Mouse (Mus musculus): ENCODE data around the gene Slc17a9. TPM values are rescaled to one million over a fixed set of nuclear protein-coding genes. Genes with fewer than 3 reads are reported as not detected.

Slc17a9 gene
- total and polyA plus RNA-seq, 3 experiments = 0.26 to 1.2 TPM; not detected in 1

DNA sequence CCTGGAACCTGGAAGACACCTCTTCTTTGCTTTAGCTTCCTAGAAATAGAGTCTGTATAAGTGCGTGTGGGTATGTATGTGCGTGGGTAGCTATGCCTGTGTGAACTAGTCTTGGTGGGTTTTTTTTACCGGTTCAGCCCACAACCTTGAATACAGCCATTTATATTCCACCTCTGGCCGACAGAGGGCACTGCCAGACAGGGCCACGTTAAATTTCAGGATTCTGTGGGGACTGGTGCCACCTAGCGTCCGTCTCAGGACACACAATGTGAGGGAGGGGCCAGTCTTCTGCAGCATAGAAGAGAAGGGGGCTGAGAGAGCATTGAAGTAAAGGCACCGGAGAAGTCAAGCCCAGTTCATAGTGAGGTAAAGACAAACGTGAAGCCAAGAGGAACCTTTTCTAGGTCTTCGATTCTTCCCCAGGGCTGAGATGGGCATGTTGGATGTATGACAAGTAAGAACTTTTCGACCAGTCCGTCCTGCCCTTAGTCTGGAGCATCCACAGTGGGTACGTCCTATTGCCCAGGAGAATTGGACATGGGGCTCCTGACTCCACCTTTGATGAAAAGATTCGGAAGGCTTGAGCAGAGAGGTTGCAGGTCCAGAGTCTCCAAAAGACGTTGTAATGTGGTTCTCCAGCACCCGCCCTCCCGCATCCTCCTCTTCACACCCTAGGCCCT lies 20.3 kb downstream of the Slc17a9 start:
- Histone ChIP-seq H3K4me3 (ENCODE audit: low read depth, low read length) (no peak overlapping the region), H3K9me3 (replicated peaks) (no peaks in the 10 kb centered on the region), H3K4me1 (ENCODE audit: insufficient read depth, low read depth, low read length) (peaks cover 2% of the 10 kb centered on the region), H3K27me3 (ENCODE audit: insufficient read depth, low read length) (peaks cover 23% of the 10 kb centered on the region), H3K36me3 (replicated peaks) (no peaks in the 10 kb centered on the region)
- DNase-seq (ENCODE audit: low spot score) (peak; percentile 68), ATAC-seq (ENCODE audit: extremely low read depth, insufficient number of reproducible peaks, low FRiP score, poor library complexity, severe bottlenecking) (peak; percentile 74)
- TF ChIP-seq TAL1 (conservative IDR thresholded peaks at IDR 0.05; ENCODE audit: low read depth, low read length) = no peak
- TF ChIP-seq CTCF (IDR thresholded peaks at IDR 0.05; ENCODE audit: low read depth, low read length) = peak; percentile 96

GRCm38 (mm10) chr2:180746569-180747192 lies 21.6 kb downstream of the Slc17a9 start:
- TF ChIP-seq GATA2 (IDR thresholded peaks at IDR 0.05; ENCODE audit: borderline replicate concordance, low read depth, low read length) (no peak), GATA1 (IDR thresholded peaks at IDR 0.05; ENCODE audit: borderline replicate concordance, low read length) (no peak)

DNA sequence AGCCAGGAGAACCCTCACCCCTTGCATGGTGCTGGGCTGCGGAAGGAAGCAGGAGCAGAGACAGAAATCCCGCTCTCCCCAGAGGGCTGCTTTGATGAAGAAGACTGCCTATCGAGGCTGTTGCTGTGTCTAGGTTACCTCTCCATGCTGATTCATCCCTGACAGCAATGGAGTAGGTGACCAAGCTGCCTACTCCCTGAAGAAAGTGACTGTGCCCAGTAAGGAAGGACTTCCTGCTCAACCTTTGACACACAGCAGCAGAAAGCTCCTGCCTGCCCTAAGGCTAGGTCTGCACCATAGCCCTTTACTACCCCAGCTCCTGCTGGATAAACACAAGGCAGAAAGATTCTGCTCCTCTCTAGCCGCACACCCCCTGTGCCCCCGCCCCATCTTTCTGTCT lies 23.8 kb downstream of the Slc17a9 start:
- H3K36me3 ChIP-seq (replicated peaks) = no peaks in the 10 kb centered on the region
- DNase-seq (ENCODE audit: low spot score) (no peak), ATAC-seq (ENCODE audit: extremely low read depth, insufficient number of reproducible peaks, low FRiP score, poor library complexity, severe bottlenecking) (no peak)
- no peak for TF ChIP-seq POLR2AphosphoS5 (IDR thresholded peaks at IDR 0.05; ENCODE audit: insufficient replicate concordance, low read depth, low read length)
- TF ChIP-seq CTCF (IDR thresholded peaks at IDR 0.05; ENCODE audit: low read depth, low read length) = no peak
- no peak for TF ChIP-seq GATA2 (IDR thresholded peaks at IDR 0.05; ENCODE audit: borderline replicate concordance, low read depth, low read length)
- TF ChIP-seq TAL1 (conservative IDR thresholded peaks at IDR 0.05; ENCODE audit: low read depth, low read length) = no peak
- no peak for TF ChIP-seq GATA1 (IDR thresholded peaks at IDR 0.05; ENCODE audit: borderline replicate concordance, low read length)
- H3K9me3 ChIP-seq (replicated peaks) = no peaks in the 10 kb centered on the region
- no peaks in the 10 kb centered on the region for H3K27me3 ChIP-seq (ENCODE audit: insufficient read depth, low read length)
- no peak overlapping the region for H3K4me3 ChIP-seq (ENCODE audit: low read depth, low read length)
- H3K4me1 ChIP-seq (ENCODE audit: insufficient read depth, low read depth, low read length) = peaks cover 2% of the 10 kb centered on the region

More at GRCm38 (mm10) chr2:180746569-180747192, 21.6 kb downstream of the Slc17a9 start:
- Histone ChIP-seq H3K36me3 (replicated peaks) (no peaks in the 10 kb centered on the region), H3K4me1 (ENCODE audit: insufficient read depth, low read depth, low read length) (peaks cover 2% of the 10 kb centered on the region), H3K4me3 (ENCODE audit: low read depth, low read length) (no peak overlapping the region), H3K9me3 (replicated peaks) (no peaks in the 10 kb centered on the region), H3K27me3 (ENCODE audit: insufficient read depth, low read length) (peaks cover 10% of the 10 kb centered on the region)
- ATAC-seq (ENCODE audit: extremely low read depth, insufficient number of reproducible peaks, low FRiP score, poor library complexity, severe bottlenecking) (no peak), DNase-seq (ENCODE audit: low spot score) (no peak)

- Histone ChIP-seq H3K4me1 (ENCODE audit: insufficient read depth, low read depth, low read length) (no peaks in the 10 kb centered on the region), H3K4me3 (ENCODE audit: low read depth, low read length) (no peak overlapping the region), H3K36me3 (replicated peaks) (no peaks in the 10 kb centered on the region), H3K9me3 (replicated peaks) (no peaks in the 10 kb centered on the region), H3K27me3 (ENCODE audit: insufficient read depth, low read length) (no peaks in the 10 kb centered on the region; the same call in 1 of the 2 replicates)
- TF ChIP-seq CTCF (IDR thresholded peaks at IDR 0.05; ENCODE audit: low read depth, low read length) = no peak
- TF ChIP-seq GATA2 (IDR thresholded peaks at IDR 0.05; ENCODE audit: borderline replicate concordance, low read depth, low read length) = no peak
- TF ChIP-seq GATA1 (IDR thresholded peaks at IDR 0.05; ENCODE audit: borderline replicate concordance, low read length) = no peak
- no peak for TF ChIP-seq POLR2AphosphoS5 (IDR thresholded peaks at IDR 0.05; ENCODE audit: insufficient replicate concordance, low read depth, low read length)
- TF ChIP-seq TAL1 (conservative IDR thresholded peaks at IDR 0.05; ENCODE audit: low read depth, low read length) = no peak
- ATAC-seq (ENCODE audit: extremely low read depth, insufficient number of reproducible peaks, low FRiP score, poor library complexity, severe bottlenecking) (no peak), DNase-seq (ENCODE audit: low spot score) (no peak)
Observed at GRCm38 (mm10) chr2:180754976-180755688, 30.1 kb downstream of the Slc17a9 start.

- H3K4me1 ChIP-seq (ENCODE audit: insufficient read depth, low read depth, low read length) = no peaks in the 10 kb centered on the region
- ATAC-seq (ENCODE audit: extremely low read depth, insufficient number of reproducible peaks, low FRiP score, poor library complexity, severe bottlenecking) (no peak), DNase-seq (ENCODE audit: low spot score) (peak; percentile 30)
- H3K4me3 ChIP-seq (ENCODE audit: low read depth, low read length) = no peak overlapping the region
- H3K27me3 ChIP-seq (ENCODE audit: insufficient read depth, low read length) = no peaks in the 10 kb centered on the region; the same call in 1 of the 2 replicates
- no peaks in the 10 kb centered on the region for H3K36me3 ChIP-seq (replicated peaks)
- no peaks in the 10 kb centered on the region for H3K9me3 ChIP-seq (replicated peaks)
- TF ChIP-seq TAL1 (conservative IDR thresholded peaks at IDR 0.05; ENCODE audit: low read depth, low read length) = no peak
- no peak for TF ChIP-seq POLR2AphosphoS5 (IDR thresholded peaks at IDR 0.05; ENCODE audit: insufficient replicate concordance, low read depth, low read length)
- no peak for TF ChIP-seq GATA1 (IDR thresholded peaks at IDR 0.05; ENCODE audit: borderline replicate concordance, low read length)
- no peak for TF ChIP-seq GATA2 (IDR thresholded peaks at IDR 0.05; ENCODE audit: borderline replicate concordance, low read depth, low read length)
- TF ChIP-seq CTCF (IDR thresholded peaks at IDR 0.05; ENCODE audit: low read depth, low read length) = no peak
Observed at GRCm38 (mm10) chr2:180755896-180756295, 30.8 kb downstream of the Slc17a9 start.

DNA sequence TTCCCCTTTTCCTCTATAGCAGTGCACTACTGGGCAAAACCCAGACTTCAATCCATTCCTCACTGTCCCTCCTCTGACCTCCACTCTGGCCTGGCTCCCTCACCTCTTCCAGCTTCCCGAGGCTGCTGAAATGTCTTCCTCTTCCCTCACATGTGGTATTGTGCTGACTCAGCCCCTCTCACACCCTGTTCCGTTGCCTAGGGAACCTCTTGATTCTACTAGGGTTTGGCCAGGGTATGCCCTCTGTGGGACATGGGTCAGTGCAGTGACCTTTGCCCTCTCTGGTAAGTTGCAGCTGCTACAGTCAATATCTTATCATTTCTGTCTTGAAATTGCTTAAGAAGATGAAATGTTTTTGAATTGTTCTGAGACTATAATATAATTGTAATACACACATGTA lies 31.7 kb downstream of the Slc17a9 start:
- DNase-seq (ENCODE audit: low spot score) = no peak
- H3K36me3 ChIP-seq (replicated peaks) = no peaks in the 10 kb centered on the region
- no peak for TF ChIP-seq CTCF (IDR thresholded peaks at IDR 0.05; ENCODE audit: low read depth, low read length)
- no peak for TF ChIP-seq POLR2AphosphoS5 (IDR thresholded peaks at IDR 0.05; ENCODE audit: insufficient replicate concordance, low read depth, low read length)
- TF ChIP-seq GATA1 (IDR thresholded peaks at IDR 0.05; ENCODE audit: borderline replicate concordance, low read length) = no peak
- TF ChIP-seq TAL1 (conservative IDR thresholded peaks at IDR 0.05; ENCODE audit: low read depth, low read length) = no peak
- no peak for TF ChIP-seq GATA2 (IDR thresholded peaks at IDR 0.05; ENCODE audit: borderline replicate concordance, low read depth, low read length)
- ATAC-seq (ENCODE audit: extremely low read depth, insufficient number of reproducible peaks, low FRiP score, poor library complexity, severe bottlenecking) = no peak
- H3K27me3 ChIP-seq (ENCODE audit: insufficient read depth, low read length) = no peaks in the 10 kb centered on the region; the same call in 1 of the 2 replicates
- no peaks in the 10 kb centered on the region for H3K9me3 ChIP-seq (replicated peaks)
- H3K4me1 ChIP-seq (ENCODE audit: insufficient read depth, low read depth, low read length) = no peaks in the 10 kb centered on the region
- no peak overlapping the region for H3K4me3 ChIP-seq (ENCODE audit: low read depth, low read length)

Data from G1E (cell line).